Mouse (Mus musculus) urinary bladder, postnatal 10 days (tissue): ENCODE data around the gene Siah3.
"Not testable (repeated sequence)": the region's sequence is repeated elsewhere in the genome, so short reads cannot be mapped to it uniquely, and the experiment has no call there.

Experiments
- DNase-seq: peaks from one replicate; pipeline ENCODE4 v3.0.0; 2022; ENCODE audit warnings: low spot score

Siah3 gene

DNA sequence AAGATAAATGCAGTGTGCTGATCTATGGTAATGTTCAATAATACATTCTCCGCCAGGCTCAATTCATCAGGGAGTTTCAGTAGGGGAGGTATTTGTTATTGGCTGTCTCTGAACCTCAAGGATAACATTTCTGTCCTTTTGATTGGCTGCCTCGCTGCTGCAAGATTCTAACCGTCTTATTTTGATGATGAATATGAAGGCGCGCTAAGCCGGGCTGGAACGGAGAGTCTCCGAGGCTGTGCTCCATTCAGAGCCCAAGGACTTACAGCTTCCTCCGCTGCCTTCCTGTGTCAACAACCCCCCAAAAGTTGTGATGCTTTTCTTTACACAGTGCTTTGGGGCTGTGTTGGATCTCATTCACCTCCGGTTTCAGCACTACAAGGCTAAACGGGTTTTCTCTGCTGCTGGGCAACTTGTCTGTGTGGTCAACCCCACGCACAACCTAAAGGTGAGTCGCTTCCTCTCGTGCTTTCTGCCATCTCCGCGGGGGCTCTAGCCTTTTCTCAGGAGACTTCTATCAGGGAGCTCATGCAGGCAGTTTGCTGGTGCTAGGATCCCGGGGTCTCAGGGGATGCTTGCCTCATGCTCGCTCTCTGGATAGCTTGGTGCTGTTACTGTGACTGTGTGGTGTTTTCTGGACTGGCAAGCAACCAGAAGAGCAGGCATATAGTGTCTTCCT, at the start of gene Siah3:
Gene Siah3 (plus strand): TSS at position 240 of the 679 bp plus-strand sequence.
- no peak for DNase-seq

DNA sequence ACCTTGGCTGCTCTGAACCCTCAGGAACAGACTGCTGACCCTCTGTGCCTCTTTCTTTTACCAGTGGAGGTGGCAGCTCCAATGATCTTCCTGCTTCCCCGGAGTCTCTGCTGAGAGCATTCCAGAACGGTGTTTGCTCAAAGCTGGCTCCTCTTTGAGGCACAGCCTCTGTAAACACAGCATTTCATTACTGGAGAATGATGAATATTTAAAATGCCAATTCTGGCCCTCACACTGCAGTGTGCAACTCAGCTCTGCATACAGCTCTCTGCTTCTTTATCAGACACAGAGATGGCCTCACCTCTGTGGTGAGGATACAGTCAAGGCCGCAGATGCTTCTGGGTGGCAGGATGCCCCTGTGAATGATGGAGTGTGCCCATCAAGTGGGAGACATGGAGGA, 46.0 kb upstream of the Siah3 start:
- DNase-seq = no peak

DNA sequence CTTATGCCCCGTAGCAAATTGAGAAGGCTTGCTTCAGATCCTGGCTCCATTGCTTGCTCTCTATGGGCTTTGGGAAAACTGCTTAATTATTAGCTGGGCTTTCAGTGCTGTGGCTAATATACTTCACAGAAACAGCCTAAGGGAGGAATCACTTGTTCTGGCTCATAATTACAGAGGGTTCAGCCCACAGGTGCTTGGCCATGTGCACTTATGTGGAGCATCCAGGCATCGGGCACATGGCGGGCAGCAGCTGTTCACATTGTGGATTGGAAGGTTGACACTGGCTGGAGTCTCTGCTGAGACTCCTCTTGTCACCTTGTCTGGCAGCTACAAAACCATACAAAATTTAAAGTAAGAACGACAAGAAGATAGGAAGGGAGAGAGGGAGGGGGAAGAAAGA, 45.4 kb upstream of the Siah3 start:
- DNase-seq = no peak

DNA sequence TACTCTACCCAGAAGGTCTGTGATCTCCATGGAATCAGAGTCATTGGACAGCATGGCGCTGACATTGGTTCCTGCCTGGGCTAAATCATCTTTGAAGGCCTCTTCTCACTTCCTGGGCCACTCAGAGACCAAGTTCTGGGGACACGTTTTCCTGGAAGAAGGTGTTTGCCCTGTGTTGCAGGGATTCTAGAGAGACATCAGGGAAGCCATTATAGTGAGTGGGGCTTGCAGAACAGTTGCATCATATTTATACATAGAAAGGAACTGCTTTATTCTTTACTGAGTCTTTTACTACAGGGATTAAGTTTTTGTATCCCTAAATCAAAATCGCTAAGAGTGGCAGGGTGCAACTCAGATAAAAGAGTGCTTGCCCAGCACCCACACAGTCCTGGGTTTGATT, 37.1 kb upstream of the Siah3 start:
- no peak for DNase-seq

DNA sequence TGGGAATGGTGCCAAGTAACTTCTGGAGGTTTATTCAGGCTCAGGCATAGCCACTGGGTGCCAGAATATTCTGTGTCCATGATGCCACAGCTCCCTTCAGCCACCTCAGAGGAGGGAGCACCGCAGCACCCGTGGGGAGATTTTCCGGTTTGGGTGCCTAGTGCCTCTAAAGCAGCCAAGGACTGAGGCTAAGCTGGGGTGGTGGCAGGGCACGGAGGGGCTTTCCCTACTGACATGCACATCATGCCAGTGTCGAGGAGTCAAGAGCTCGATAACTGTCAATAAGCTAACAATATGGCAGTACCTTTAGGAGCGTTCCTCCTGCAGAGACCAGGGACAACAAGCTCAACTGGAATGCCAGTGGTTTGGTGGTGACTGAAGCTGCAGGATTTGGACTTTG, 35.9 kb upstream of the Siah3 start:
- DNase-seq = no peak

DNA sequence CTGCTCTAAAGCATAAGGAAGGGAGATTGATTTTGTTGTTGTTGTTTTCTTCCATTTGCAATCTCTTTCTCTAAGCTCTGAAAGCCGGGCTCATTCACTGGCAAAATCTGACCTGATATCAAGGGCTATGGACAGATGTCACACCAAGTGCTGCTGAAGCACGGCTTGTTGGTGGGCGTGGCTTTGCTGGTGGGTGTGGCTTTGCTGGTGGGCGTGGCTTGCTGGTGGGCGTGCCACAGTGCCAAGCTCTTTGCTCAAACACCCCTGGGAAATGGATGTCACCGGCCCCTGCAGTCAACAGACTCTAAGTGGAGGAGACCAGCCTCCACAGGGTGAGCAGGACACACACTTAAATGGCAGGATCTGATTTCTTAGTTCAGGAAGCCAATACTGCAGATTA, 35.0 kb upstream of the Siah3 start:
- DNase-seq = no peak

DNA sequence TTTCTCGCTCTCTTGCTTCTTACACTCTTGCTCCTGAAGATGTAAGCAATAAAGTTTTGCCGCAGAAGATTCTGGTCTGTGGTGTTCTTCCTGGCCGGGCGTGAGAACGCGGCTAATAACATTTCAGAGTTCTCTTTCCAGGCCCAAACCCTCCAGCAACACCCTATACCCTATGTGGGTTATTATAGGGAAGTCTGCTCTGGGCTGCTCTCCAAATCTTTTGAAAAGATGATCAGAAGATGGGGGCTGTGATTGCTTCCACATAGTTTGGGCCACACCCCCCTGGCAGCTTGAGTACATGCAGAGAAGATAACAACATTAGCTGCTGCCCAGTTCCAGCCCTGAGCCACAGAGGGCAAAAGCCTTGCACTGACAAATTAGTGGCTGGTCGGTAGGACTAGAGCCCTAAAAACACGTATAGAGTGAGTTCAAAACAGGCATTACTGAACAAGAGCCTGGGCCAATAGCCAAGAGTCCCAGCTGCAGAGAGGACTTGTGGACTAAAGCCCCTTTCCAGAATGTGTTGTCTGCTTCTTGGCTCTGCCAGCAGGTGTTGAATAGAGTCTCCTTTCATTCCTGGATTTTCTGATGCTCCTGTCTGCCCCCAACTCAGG, 24.5 kb upstream of the Siah3 start:
- DNase-seq = no peak

DNA sequence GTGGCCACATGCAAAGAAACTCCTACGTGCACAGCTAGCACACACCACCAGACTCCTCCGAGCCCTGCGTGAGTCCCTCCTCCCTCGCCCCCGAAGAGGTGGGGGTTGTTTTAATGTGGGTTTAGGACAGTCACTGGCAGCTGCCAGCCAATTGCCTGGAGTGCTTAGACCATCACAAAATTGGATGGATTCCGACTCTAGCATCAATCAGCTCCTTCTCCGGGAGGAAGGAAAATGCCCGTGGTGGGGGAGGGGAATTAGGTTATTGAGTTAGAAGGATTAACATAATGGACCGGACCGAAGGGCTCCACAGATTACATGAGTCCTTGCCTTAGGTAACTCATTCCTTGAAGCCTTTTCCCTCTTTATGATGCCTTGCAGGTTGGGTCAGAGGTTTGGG, 22.9 kb upstream of the Siah3 start:
- no peak for DNase-seq

DNA sequence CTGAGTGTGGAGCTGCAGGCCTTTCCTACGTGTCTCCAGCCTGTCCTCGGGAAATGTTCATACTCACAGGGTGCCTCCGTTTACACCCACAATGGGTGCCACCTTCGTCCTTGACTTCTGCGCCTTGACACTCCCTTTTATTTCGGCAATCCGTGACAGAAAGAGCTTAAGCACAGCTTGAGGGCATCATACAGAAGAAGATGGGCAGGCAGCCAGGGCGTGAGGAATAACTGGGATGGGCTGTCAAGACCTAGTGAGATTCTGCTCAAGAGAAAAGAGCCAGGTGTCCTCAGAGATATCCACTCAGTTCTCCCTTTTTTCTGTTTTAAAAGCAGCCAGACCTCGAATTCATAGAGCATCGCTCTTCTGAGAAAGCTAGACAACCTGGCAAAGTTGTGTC, 21.2 kb upstream of the Siah3 start:
- no peak for DNase-seq

DNA sequence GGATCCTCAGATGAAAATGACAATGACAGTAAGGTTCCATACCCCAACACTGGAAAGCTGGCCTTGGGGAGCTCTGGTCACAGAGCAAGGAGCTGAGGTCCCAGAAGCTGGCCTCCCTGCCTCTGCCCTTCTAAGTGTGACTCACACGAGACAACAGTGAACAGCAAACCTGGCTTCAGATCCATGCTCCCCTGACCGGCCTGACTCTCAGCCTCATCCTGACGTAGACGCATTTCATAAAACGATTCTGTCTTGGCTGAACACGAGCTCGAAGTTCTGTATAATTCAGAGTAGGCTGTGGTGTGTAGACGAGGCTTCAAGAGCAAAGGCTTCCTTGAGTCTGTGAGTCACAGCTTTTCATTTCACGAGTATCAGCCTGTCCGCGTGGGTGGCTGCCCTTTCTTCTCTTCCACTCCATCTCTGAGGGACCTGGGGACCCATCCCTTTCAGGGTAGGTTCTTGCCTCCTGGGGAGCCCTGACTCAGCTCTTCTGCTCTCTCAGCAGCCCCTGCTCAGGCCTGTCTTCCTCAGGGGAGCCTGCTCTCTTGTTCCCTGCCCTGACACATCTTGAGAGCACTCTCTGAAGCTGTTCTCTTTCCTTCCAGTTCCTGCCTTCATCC, 11.2 kb upstream of the Siah3 start:
- DNase-seq = no peak

DNA sequence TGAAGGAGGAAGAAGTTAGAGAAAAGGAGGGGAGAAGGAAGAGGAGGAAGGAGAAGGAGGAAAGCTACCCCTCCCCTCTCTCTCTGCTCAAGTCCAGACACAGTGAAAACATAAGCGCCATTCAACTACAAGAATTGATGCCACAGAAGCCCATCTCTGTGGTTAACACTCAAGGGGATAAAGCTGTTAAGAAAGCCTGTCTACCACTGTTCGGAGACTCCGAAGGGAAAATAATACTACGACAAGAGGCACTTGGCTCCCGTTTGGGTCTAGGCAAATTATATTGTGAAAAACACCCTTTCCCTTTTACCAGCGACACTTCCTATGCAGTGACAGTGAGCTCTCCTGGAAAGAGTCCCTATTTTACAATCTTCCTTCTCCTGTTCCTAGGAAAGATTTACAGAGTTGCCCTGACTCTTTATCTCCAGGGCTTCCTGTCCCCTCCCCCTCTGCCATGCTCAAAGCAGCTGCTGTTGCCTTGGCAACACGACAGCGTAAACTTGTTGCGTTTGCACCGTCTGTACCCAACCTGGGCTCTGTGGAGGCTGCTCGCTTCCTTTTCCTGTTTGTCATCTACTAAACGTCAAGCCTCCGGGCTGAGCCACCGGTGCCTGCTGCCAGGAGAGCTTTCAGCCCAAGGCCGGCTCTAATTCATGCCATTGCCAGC, 10.4 kb upstream of the Siah3 start:
- no peak for DNase-seq

DNA sequence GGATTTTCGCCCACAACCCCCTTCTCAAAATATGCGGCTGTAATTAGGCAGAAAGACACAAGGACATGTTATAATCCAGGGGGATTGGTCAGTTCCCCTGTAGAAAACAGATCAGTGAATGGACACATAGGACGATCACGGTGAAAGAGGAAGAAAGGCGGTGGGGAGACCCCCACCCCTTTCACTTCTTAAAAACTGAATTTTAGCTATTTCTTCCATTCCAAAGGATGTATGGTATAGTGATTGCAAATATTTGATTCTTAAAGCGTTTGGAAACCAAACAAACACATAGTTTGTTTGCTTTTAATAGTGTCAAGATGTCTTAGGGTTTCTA, 9.9 kb upstream of the Siah3 start:
- no peak for DNase-seq

DNA sequence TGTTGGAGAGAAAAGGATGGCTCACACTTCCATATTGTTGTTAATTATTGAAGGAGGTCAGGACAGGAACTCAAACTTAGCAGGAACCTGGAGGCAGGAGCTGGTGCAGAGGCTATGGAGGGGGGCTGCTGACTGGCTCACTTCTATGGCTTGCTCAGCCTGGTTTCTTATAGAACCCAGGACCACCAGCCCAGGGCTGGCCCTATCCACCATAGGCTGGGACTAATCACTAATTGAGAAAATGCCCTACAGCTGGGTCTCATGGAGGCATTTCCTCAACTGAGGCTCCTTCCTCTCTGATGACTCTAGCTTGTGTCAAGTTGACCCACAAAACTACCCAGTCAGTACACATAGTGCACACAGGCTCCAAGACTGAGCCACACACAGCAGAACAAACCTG, 9.5 kb upstream of the Siah3 start:
- DNase-seq = not testable (repeated sequence)

DNA sequence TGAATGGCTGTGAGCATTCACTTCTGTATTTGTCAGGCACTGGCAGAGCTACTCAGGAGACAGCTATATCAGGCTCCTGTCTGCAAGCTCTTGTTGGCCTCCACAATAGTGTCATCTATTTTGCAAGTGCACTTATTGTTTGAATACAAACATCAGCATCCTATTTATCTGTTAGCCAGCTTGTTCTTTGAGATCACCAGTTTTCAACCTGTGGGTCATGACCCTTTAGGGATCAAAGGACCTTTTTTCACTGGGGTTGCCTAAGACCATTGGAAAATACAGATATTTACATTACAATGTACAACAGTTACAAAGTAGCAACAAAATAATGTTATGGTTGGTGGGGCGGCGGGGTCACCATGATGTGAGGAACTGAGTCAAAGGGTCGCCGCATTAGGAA, 1.9 kb upstream of the Siah3 start:
- no peak for DNase-seq

DNA sequence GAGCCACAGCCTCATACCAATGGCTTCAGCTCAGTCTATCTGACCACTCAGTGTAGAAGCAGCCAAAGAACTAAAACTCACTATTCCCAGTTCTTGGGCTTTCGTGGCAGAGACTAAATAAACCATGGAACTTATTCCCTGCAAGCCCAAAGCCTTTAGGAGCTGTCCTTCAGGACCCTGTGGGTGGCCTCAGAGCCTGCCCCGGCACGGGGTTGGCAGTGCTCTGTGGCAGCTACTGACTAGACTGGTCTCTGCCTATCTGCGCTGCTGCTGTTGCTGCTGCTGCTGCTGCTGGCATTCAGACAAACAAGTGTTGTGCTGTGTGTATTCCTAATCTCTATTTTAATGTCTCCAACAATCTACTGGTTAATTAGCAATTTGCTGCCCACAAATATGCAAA, 1.1 kb upstream of the Siah3 start:
- DNase-seq = no peak

DNA sequence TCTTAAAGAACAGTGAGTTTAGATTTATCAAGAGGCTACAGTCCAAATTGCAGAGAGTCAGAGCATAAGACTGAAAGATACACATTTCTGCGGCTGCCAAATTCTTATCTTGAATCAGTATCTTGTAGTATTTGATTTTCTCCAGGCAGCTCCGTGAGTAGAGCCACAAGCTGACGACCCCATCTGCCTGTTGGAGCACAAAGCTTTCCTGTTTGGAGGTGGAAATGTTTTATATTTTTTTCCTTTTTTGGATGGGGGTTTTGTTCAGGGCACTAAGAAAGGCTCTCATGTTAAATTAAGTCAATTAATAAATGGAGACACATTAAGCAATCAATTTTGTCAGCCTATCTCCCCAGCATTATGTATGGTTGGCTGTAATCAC, 430 bp upstream of the Siah3 start:
- no peak for DNase-seq

DNA sequence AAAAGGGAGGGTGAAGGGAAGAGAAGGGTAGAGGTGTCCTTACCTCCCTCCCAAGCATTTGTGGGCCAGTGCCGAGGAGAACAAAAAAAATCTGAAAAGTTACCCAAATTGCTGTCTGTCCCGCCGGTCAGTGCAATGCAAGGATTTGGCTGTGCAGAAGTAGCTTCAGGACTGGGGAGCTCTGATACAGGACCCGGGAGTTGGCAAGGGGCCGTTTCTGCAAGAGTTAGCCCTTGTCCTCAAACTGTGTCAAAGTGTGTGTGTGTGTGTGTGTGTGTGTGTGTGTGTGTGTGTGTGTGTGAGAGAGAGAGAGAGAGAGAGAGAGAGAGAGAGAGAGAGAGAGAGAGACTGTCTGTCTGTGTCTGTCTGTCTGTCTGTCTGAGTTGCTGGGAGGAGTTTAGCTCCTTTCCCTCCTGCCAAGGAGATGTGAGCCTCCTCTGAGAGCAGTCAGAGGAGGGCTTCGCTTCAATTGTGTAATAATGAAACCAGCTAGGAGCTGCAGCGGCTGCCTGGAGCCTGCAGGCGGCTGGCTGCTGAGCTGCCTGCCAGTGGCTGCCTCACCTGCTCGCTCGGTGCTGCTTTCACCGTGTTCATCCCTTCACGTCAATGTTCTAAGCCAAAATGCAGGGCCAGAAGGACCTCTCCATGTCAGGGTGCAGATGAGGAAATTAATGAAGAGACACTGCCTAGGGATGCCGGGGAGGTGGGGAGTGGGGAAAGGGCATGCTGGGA, 873 bp downstream of the Siah3 start:
- no peak for DNase-seq

DNA sequence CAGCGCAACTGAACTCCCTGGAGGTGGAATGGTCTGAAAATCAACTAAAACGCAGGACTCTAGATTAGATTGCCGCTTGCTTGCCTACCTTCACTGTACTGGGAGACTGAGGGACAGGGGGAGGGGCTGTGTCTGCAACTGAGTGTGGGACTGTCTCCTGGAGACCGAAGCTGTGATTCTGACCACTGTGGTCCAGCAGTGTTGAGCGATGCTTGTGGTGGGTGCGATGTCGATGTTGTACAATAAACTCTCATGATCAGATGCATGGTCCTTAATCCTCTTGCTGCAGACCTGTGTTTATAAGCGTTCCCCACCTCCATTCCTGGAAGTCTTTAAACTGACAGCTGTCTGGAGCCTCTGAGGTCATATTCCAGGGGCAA, 1.4 kb downstream of the Siah3 start:
- DNase-seq = no peak

DNA sequence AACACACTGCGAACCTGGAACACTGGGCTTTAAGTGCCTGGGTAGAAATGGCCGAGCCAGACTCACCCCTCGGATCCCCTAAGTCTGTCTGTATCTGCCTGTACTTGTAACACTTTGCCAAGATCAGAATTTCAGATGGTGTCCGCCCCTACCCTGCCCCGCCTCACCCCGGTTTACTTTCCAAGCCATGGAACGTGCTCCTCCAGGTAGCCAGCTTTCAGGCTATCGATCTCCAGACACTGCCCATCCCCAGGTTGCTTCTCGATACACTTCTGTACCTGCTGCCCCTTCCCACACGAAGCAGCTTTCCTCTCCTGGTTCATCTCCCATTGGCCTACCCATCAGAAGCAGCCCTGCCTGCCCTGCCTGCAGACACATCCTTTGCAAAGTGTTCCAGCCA, 3.6 kb downstream of the Siah3 start:
- no peak for DNase-seq

DNA sequence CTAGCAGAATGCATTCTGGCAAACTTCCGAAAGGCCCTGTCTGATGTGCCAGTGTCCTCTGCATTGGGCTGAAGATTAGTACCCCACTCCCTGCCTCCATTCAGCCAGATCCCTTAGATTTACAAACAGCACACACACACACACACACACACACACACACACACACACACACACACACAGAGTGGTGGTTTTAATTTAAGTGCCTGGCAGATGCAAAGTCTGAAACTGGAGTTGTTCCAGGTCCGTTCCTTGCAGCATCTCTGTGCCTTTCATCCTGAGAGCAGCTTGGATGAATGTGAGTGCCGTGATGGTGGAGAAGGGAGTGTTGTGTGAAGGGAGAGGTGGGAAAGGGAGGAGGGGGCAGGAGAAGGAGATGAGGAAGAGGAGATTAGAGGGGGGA, 4.2 kb downstream of the Siah3 start:
- DNase-seq = no peak

DNA sequence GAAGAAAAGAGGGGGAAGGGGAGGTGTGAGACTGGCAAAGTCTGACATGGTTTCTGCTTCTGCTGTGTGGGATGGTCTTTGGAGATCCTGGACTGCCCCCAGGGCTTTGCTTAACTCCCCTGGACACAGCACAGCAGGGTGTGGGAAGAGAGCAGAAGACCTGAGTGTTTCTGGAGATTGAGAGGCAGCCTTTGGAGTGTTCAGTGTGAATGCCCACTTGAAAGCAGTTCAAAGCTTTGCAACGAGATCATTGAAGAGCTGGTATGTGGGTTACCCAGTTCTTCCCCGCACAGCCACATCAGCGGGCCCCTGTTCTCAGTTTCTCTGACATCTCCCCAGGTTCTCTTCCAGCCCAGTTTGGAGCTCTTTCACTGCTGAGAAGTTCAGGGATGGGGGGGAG, 4.7 kb downstream of the Siah3 start:
- no peak for DNase-seq

DNA sequence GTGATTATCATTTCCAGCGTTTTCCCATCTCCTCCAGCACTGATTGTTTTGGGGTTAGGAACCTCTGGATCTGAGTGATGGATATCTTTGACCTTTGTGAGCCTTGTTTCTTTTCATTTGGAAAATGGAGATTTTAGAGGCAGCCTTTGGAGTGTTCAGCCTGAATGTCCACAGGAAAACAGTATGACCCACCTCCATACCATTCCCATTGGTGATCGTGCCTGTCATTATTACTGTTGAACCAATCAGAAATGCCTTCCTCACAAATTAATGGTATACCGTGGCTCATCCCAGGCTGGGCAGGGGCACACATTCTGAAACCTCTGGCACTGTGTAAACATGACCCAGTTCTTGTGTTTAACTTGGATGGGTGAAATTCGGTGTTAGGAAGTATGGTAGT, 6.0 kb downstream of the Siah3 start:
- no peak for DNase-seq

DNA sequence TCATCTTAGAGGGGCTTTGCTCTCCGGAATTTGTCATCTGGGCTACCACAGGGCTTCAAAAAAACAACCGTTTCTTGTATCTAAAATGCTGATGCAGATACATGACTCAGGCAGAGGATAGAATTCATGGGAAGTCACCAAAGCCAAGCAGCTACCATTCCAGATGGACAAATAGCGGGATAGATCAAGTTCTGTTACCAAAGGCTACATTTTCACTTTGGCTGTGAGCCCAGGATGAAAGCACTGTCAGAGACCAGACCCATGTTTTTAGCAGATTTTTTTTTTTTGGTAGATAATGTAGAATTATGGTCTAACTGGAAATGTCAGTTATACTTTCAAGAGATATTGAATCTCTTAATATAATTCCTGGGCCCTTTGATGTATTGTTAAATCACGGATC, 7.4 kb downstream of the Siah3 start:
- DNase-seq = no peak
